Mouse (Mus musculus) heart, embryonic 11.5 days (tissue): ENCODE measurements around the gene Gm20521. TPM values are rescaled to one million over a fixed set of nuclear protein-coding genes. Genes with fewer than 3 reads are reported as not detected.

Experiments
- ATAC-seq: fragments of 200-750 bp; cut with Nextera tagmentation; replicated peaks from 2 replicates; pipeline ENCODE4 v1.8.0; 2017; ENCODE audit warnings: moderate library complexity; ENCODE audit not compliant: insufficient number of reproducible peaks, low FRiP score, low TSS enrichment
- H3K27ac ChIP-seq: fragments of 300-500 bp; sonication (generic); 2 replicates; pipeline ENCODE4 v1.5.1; 2014; ENCODE audit warnings: mild to moderate bottlenecking, low read depth, low read length
- H3K27me3 ChIP-seq: fragments of 300-500 bp; sonication (generic); 2 replicates; pipeline ENCODE4 v1.6.1; 2014; ENCODE audit warnings: mild to moderate bottlenecking, low read length, mixed read lengths; ENCODE audit not compliant: control insufficient read depth, insufficient read depth
- H3K36me3 ChIP-seq: fragments of 300-500 bp; sonication (generic); 2 replicates; pipeline ENCODE4 v1.6.1; 2014; ENCODE audit warnings: mild to moderate bottlenecking, low read length, moderate library complexity, mixed read lengths; ENCODE audit not compliant: control insufficient read depth, insufficient read depth
- H3K4me1 ChIP-seq: fragments of 300-500 bp; sonication (generic); 2 replicates; pipeline ENCODE4 v1.6.1; 2014; ENCODE audit warnings: low read length; ENCODE audit not compliant: control insufficient read depth, insufficient read depth
- H3K4me2 ChIP-seq: fragments of 300-500 bp; sonication (generic); 2 replicates; pipeline ENCODE4 v1.6.1; 2014; ENCODE audit warnings: mild to moderate bottlenecking, moderate library complexity
- H3K4me3 ChIP-seq: fragments of 300-500 bp; sonication (generic); 2 replicates; pipeline ENCODE4 v1.5.1; 2014; ENCODE audit warnings: low read depth, low read length
- H3K9ac ChIP-seq: fragments of 300-500 bp; sonication (generic); 2 replicates; pipeline ENCODE4 v1.6.1; 2014; ENCODE audit warnings: mild to moderate bottlenecking, low read depth, low read length, moderate library complexity
- H3K9me3 ChIP-seq: fragments of 300-500 bp; sonication (generic); replicated peaks from 2 replicates; pipeline ENCODE4 v1.6.1; 2016; ENCODE audit warnings: low read length; ENCODE audit not compliant: control insufficient read depth
- WGBS: fragments of 180-500 bp; shearing (Covaris S2); extraction: QIAGEN DNeasy Blood & Tissue Kit; methylation state at CpG from one replicate; pipeline ENCODE4 v1.1.7; 2014; ENCODE audit not compliant: insufficient replicate concordance; 5-methylcytosine and 5-hydroxymethylcytosine counted together
- polyA plus RNA-seq: library from polyadenylated mRNA; unstranded; fragments of >200 nt; fragmentation: Nextera tagmentation; extraction: Ambion mirVana; gene quantifications from 2 replicates; pipeline ENCODE4 v1.2.1, GENCODE M21; 2014

Gene Gm20521
- polyA plus RNA-seq, 1 experiment from 2014 or later = 0.31 TPM

- no peak overlapping the region for H3K4me2 ChIP-seq
- no peaks in the 10 kb centered on the region for H3K36me3 ChIP-seq
- no peak for ATAC-seq
- H3K4me1 ChIP-seq = 0 out of 2 replicates have a peak, but pooled peaks cover 4% of the 10 kb centered on the region
- WGBS = 47% methylated on average over 6 of the region's 6 CpGs
- H3K27me3 ChIP-seq = no peaks in the 10 kb centered on the region
- H3K4me3 ChIP-seq = no peak overlapping the region
- H3K27ac ChIP-seq = 0 out of 2 replicates have a peak overlapping the region, but pooled peaks have one; percentile 29
- no peak overlapping the region for H3K9ac ChIP-seq
- no peaks in the 10 kb centered on the region for H3K9me3 ChIP-seq
Observed at GRCm38 (mm10) chr14:54936831-54937160, 53.6 kb downstream of the Gm20521 start.

GRCm38 (mm10) chr14:54937361-54938182, 54.3 kb downstream of the Gm20521 start:
- no peaks in the 10 kb centered on the region for H3K27me3 ChIP-seq
- H3K4me2 ChIP-seq = no peak overlapping the region
- no peak overlapping the region for H3K27ac ChIP-seq
- 0 out of 2 replicates have a peak, but pooled peaks have one; percentile 5 for ATAC-seq
- H3K9me3 ChIP-seq = no peaks in the 10 kb centered on the region
- 72% methylated on average over 16 of the region's 16 CpGs for WGBS
- no peaks in the 10 kb centered on the region for H3K36me3 ChIP-seq
- no peak overlapping the region for H3K9ac ChIP-seq
- H3K4me1 ChIP-seq = 0 out of 2 replicates have a peak, but pooled peaks cover 4% of the 10 kb centered on the region
- H3K4me3 ChIP-seq = no peak overlapping the region

GRCm38 (mm10) chr14:54938431-54939219, 55.4 kb downstream of the Gm20521 start:
- 54% methylated on average over 15 of the region's 15 CpGs for whole genome bisulfite sequencing
- ATAC-seq = no peak
- Histone ChIP-seq H3K36me3 (0 out of 2 replicates have a peak, but pooled peaks cover 2% of the 10 kb centered on the region), H3K9ac (no peak overlapping the region), H3K27ac (0 out of 2 replicates have a peak overlapping the region, but pooled peaks have one; percentile 35), H3K27me3 (no peaks in the 10 kb centered on the region), H3K4me1 (0 out of 2 replicates have a peak, but pooled peaks cover 4% of the 10 kb centered on the region), H3K9me3 (no peaks in the 10 kb centered on the region), H3K4me3 (no peak overlapping the region), H3K4me2 (no peak overlapping the region)

GRCm38 (mm10) chr14:54939434-54940175, 56.4 kb downstream of the Gm20521 start:
- no peaks in the 10 kb centered on the region for H3K9me3 ChIP-seq
- ATAC-seq = no peak
- H3K27ac ChIP-seq = peak overlapping the region; percentile 41; the same call in 1 of the 2 replicates
- no peaks in the 10 kb centered on the region for H3K27me3 ChIP-seq
- H3K4me2 ChIP-seq = no peak overlapping the region
- H3K4me1 ChIP-seq = 0 out of 2 replicates have a peak, but pooled peaks cover 4% of the 10 kb centered on the region
- H3K4me3 ChIP-seq = no peak overlapping the region
- H3K36me3 ChIP-seq = 0 out of 2 replicates have a peak, but pooled peaks cover 5% of the 10 kb centered on the region
- WGBS = 40% methylated on average over 12 of the region's 12 CpGs
- no peak overlapping the region for H3K9ac ChIP-seq

- Histone ChIP-seq H3K27ac (peak overlapping the region; percentile 41; the same call in 1 of the 2 replicates), H3K27me3 (no peaks in the 10 kb centered on the region), H3K9ac (no peak overlapping the region), H3K4me3 (no peak overlapping the region), H3K4me2 (no peak overlapping the region), H3K9me3 (no peaks in the 10 kb centered on the region), H3K36me3 (0 out of 2 replicates have a peak, but pooled peaks cover 5% of the 10 kb centered on the region), H3K4me1 (0 out of 2 replicates have a peak, but pooled peaks cover 4% of the 10 kb centered on the region)
- 64% methylated on average over 3 of the region's 3 CpGs for WGBS
- ATAC-seq = no peak
Observed at GRCm38 (mm10) chr14:54940176-54940530, 56.9 kb downstream of the Gm20521 start.

DNA sequence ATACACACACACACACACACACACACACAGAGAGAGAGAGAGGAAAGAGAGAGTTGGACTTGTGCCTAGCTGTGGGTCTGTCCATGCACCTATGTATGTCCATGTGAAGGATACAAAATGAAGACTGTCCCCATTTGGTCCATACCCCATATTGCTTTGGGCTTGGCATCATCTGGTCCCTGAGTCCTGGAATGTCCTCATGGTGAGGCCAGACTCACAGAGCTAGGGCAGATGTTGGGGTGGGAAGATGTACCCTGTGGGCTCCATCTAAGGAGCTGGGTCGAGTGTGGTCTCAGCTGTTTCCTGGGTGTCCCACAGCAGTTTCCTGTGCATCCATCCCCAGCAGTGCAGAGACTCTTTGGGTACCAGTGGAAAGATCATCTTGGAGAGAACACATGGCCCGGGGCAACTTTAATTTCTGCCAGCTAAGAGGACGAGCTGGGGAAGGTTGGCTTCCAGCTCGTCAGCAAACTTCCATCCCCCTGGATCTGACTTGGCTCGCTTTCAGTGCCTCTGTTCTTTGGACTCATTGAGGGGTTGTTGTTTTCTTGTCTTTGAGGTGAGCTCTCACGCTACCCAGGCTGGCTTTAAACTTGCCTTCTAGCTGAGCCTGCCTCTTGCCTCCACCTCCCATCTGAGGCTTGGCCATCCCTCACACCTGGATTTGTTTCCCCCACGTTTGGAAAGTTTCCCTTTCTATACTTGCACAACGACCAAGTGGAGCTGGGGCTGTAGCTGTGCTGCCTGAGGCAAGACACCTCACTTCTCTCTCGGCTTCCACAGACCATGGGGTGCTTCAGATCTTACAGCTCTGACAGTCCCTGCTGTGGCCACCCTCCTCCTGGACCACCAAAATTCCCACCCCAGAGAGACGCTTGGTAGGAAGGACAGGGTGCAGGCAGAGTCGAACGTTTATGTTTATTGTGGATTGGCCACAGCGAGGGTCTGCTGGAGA, 58.1 kb downstream of the Gm20521 start:
- Histone ChIP-seq H3K36me3 (0 out of 2 replicates have a peak, but pooled peaks cover 5% of the 10 kb centered on the region), H3K4me2 (no peak overlapping the region), H3K4me3 (no peak overlapping the region), H3K9ac (no peak overlapping the region), H3K27me3 (no peaks in the 10 kb centered on the region), H3K4me1 (peaks cover 2% of the 10 kb centered on the region; the same call in 1 of the 2 replicates), H3K27ac (no peak overlapping the region; the same call in 1 of the 2 replicates), H3K9me3 (no peaks in the 10 kb centered on the region)
- no peak for ATAC-seq
- WGBS = 57% methylated on average over 13 of the region's 13 CpGs

GRCm38 (mm10) chr14:54942479-54942878, 59.2 kb downstream of the Gm20521 start:
- no peak overlapping the region for H3K4me2 ChIP-seq
- H3K9ac ChIP-seq = no peak overlapping the region
- no peaks in the 10 kb centered on the region; the same call in 1 of the 2 replicates for H3K4me1 ChIP-seq
- no peaks in the 10 kb centered on the region for H3K9me3 ChIP-seq
- ATAC-seq = no peak
- no peaks in the 10 kb centered on the region for H3K27me3 ChIP-seq
- 72% methylated on average over 8 of the region's 8 CpGs for WGBS
- H3K36me3 ChIP-seq = 0 out of 2 replicates have a peak, but pooled peaks cover 5% of the 10 kb centered on the region
- H3K27ac ChIP-seq = no peak overlapping the region
- no peak overlapping the region for H3K4me3 ChIP-seq
